Mouse (Mus musculus): Measurements from ENCODE around the gene Tmem229a. TPM values are rescaled to one million over a fixed set of nuclear protein-coding genes. Genes with fewer than 3 reads are reported as not detected.

Tmem229a gene
- polyA plus RNA-seq, 1 experiment from 2014 or later: 0.13 TPM

DNA sequence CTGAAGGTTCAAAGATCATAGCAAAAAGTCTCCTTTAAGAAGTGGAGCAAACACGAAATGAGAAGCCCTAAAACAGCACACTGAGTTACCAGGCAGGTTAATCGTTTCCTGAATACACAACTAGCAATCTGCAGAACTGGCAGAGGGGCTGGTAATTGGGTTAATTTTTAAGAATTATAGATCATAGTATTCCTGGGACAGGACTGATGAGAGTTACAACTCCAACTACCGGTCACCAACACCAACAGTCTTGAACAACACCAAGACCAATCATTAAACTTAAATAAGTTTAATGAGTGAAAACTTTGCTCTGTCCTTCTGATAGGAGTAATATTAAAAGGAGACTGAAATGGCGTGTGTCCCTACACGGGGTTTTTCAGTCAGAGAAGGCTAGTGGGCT, 3.8 kb downstream of the Tmem229a start:
- H3K27ac ChIP-seq (ENCODE audit: poor library complexity, severe bottlenecking): no peak overlapping the region
- no peak for ATAC-seq (ENCODE audit: insufficient number of reproducible peaks, low FRiP score)
- peaks cover 8% of the 10 kb centered on the region; the same call in 1 of the 2 replicates for H3K4me1 ChIP-seq (replicated peaks)
- no peaks in the 10 kb centered on the region for H3K36me3 ChIP-seq
- H3K4me3 ChIP-seq: no peak overlapping the region
- H3K27me3 ChIP-seq (replicated peaks): peaks cover 9% of the 10 kb centered on the region
- H3K9me3 ChIP-seq (replicated peaks): no peaks in the 10 kb centered on the region
- H3K4me2 ChIP-seq: no peak overlapping the region
- no peak overlapping the region for H3K9ac ChIP-seq
- WGBS: 77% methylated on average over 5 of the region's 5 CpGs

DNA sequence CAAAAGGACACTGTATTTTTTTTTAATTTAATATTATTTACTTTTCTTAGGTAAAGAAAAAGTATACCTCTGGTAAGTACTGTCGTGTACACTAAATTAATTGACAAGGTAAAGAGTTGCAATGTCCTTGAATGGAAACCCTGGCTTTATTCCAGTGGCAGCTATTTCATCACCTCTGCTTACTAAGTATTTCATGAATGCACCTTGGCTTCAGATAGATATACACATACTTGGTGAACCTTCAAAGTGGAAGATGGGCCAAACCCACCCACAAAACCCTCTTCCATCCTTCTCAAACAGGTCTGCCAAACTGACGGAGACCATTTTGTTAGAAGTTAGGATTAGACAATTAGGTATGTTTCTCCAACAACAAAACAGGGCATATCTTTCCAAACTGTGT, 5.4 kb downstream of the Tmem229a start:
- no peak overlapping the region for H3K4me3 ChIP-seq
- ATAC-seq (ENCODE audit: insufficient number of reproducible peaks, low FRiP score): no peak
- H3K27ac ChIP-seq (ENCODE audit: poor library complexity, severe bottlenecking): no peak overlapping the region
- WGBS: 80% methylated on average over 2 of the region's 2 CpGs
- no peak overlapping the region for H3K9ac ChIP-seq
- H3K9me3 ChIP-seq (replicated peaks): no peaks in the 10 kb centered on the region
- H3K4me2 ChIP-seq: no peak overlapping the region
- peaks cover 9% of the 10 kb centered on the region for H3K27me3 ChIP-seq (replicated peaks)
- H3K36me3 ChIP-seq: no peaks in the 10 kb centered on the region
- peaks cover 8% of the 10 kb centered on the region; the same call in 1 of the 2 replicates for H3K4me1 ChIP-seq (replicated peaks)

DNA sequence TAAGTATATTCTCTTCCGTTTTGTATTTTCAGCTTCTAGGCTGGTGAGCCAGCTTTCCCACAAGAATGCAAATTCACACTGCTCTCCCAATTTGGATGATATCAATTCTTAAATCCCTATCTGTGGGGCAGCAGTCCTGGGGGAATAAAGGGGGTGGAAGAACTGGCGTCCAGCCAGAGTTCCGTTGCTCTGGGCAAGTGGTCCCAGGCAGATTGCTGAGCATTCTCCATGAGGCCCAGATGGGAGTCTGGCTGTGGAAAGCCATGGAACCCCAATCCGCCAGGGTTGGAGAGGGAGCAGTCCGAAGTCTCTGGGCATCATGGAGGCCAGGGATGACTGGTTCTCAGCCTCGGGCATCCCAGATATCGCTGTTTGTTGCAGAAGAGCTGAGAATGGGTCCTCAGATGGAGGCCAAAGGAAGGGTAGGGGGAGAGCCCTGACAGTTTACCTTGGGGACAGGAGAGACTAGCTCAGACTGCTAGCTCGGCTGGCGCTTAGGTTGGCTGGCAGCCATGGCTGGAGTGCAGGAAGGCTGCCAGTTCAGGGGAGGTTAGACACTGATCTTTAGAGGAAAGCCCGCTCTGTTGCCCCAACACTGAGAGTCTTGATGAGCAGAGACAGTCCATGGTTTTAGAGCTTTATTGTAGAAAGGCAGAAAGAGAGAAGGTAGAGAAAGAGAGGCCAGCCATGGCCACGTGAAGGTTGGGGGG, 30.9 kb downstream of the Tmem229a start:
- no peak overlapping the region for H3K9ac ChIP-seq
- 82% methylated on average over 11 of the region's 11 CpGs for WGBS
- no peak overlapping the region for H3K27ac ChIP-seq (ENCODE audit: poor library complexity, severe bottlenecking)
- no peaks in the 10 kb centered on the region for H3K36me3 ChIP-seq
- H3K4me2 ChIP-seq: no peak overlapping the region
- no peaks in the 10 kb centered on the region for H3K4me1 ChIP-seq (replicated peaks)
- no peak overlapping the region for H3K4me3 ChIP-seq
- H3K27me3 ChIP-seq (replicated peaks): no peaks in the 10 kb centered on the region
- peaks cover 14% of the 10 kb centered on the region for H3K9me3 ChIP-seq (replicated peaks)
- no peak for ATAC-seq (ENCODE audit: insufficient number of reproducible peaks, low FRiP score)

DNA sequence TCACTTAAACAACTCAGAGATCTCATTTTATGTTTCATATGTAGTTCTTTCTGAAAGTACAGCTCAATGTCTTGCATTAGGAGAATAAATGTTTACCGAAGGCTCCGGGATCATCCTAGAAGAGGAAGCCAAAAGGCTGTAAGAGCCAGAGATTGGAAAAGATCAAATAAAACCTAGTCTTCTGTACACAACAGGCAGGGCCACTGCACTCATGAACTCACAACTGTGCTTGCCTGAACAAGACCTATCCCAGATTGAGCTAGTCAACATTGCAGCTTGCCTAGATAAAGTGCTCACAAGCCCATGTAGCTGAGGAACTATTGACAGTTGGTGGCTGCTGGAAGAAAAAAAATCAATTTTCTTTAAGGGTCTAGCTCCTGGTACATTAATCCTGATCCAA, 42.5 kb downstream of the Tmem229a start:
- Histone ChIP-seq H3K27ac (ENCODE audit: poor library complexity, severe bottlenecking) (no peak overlapping the region), H3K36me3 (no peaks in the 10 kb centered on the region), H3K4me2 (no peak overlapping the region), H3K9me3 (replicated peaks) (no peaks in the 10 kb centered on the region), H3K9ac (no peak overlapping the region), H3K4me1 (replicated peaks) (no peaks in the 10 kb centered on the region), H3K27me3 (replicated peaks) (no peaks in the 10 kb centered on the region), H3K4me3 (no peak overlapping the region)
- no peak for ATAC-seq (ENCODE audit: insufficient number of reproducible peaks, low FRiP score)
- WGBS: 81% methylated on average over 2 of the region's 2 CpGs

DNA sequence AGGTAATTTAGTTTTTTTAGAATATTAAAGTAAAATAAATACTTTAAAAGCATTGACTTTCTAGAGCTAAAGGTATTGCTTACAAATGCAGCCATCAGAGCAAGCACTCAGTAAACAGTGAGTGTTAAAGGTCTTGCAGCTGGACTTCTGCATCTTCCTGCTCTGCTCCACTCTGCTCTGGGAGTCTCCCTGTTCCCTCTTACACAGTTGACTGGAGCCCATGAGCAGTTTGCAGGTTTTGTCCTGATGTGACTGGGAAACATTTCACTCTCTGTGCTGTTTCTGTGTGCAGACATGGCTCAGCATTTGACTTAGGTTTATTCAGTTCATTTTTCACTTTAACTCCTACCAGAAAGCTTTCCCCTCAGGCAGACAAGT, 45.4 kb downstream of the Tmem229a start:
- H3K9me3 ChIP-seq (replicated peaks): no peaks in the 10 kb centered on the region
- no peak overlapping the region for H3K4me3 ChIP-seq
- no peak overlapping the region for H3K27ac ChIP-seq (ENCODE audit: poor library complexity, severe bottlenecking)
- no peaks in the 10 kb centered on the region for H3K27me3 ChIP-seq (replicated peaks)
- no peaks in the 10 kb centered on the region for H3K4me1 ChIP-seq (replicated peaks)
- no peak for ATAC-seq (ENCODE audit: insufficient number of reproducible peaks, low FRiP score)
- no peak overlapping the region for H3K4me2 ChIP-seq
- H3K36me3 ChIP-seq: no peaks in the 10 kb centered on the region
- H3K9ac ChIP-seq: no peak overlapping the region

DNA sequence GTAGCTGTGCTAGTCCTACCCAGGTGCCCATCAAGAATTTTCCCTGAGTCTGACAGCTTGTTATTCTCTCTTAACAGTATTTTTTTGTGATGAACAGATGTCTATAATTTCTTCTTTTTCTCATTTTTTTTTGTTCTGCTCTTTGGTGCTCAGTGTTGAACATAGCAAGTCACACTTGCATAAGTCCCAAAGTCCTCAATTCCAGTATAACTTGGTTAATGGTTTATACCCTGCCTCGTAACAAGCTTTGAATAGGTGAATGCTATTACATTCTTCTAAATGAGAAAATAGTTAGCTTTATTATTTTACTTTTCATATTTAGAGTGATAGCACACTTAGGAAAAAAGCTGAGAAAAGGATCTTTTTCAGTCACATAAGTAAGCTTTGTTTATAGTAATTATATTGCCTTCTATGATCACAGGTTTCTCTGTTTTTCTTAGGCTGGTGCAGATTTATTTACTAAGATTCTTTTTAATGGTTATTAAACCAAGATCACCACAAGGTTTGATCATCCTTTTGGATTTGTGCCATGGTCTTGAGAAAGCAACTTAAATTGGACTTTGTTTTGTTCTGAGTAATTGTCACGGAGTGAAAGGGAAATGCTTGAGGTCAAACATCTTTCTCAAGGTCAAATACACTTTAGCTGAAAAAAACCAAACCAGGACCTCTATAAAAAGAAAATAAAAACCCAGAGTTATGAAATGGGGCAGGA, 45.9 kb downstream of the Tmem229a start:
- WGBS: 69% methylated on average over 2 of the region's 2 CpGs
- no peak overlapping the region for H3K4me3 ChIP-seq

DNA sequence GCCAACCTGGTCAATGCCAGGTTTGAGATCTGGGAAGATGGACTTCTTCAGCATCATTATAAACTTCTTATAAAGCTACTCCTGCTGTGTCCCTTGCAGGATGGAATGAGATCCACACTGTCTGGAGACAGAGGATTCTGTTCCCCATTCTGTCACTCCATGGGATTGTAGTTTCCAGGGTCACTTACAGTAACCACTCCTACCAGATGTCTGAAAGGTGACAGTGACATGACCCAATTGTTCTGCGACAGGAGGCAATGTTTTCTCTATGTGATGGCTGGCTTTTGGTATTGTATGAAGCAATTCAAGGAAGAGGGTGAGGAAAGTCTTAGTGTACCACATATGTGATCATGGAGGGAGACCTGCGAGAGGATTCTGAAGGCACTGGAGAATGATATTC, 48.3 kb downstream of the Tmem229a start:
- H3K9me3 ChIP-seq (replicated peaks): no peaks in the 10 kb centered on the region
- H3K9ac ChIP-seq: no peak overlapping the region
- WGBS: 57% methylated on average over 2 of the region's 2 CpGs
- no peak overlapping the region for H3K4me2 ChIP-seq
- no peaks in the 10 kb centered on the region for H3K36me3 ChIP-seq
- no peak for ATAC-seq (ENCODE audit: insufficient number of reproducible peaks, low FRiP score)
- H3K27me3 ChIP-seq (replicated peaks): no peaks in the 10 kb centered on the region
- no peaks in the 10 kb centered on the region for H3K4me1 ChIP-seq (replicated peaks)
- H3K27ac ChIP-seq (ENCODE audit: poor library complexity, severe bottlenecking): no peak overlapping the region
- H3K4me3 ChIP-seq: no peak overlapping the region

More for the DNA sequence above, 45.9 kb downstream of the Tmem229a start:
- Histone ChIP-seq H3K9ac (no peak overlapping the region), H3K4me2 (no peak overlapping the region), H3K27ac (ENCODE audit: poor library complexity, severe bottlenecking) (no peak overlapping the region), H3K4me1 (replicated peaks) (no peaks in the 10 kb centered on the region), H3K36me3 (no peaks in the 10 kb centered on the region), H3K9me3 (replicated peaks) (no peaks in the 10 kb centered on the region), H3K27me3 (replicated peaks) (no peaks in the 10 kb centered on the region)
- no peak for ATAC-seq (ENCODE audit: insufficient number of reproducible peaks, low FRiP score)

DNA sequence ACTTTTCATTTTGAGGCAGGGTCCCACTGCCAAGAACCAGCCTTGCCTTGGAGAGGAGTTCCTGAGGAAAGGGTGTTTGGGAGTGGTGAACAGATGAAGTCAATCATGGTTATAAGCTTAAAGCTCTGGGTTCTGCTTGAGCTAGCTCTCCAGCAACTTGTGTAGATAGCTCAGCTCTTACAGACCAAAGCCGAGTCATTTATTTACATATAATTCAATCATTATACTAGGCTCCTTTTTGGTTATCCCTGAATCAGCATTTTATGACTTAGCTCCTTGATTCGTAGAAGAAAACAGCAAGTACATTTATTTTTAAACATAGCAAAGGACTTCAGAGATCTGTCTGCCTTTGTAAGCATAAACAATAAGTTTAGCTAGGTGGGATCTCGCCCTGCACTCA, 51.0 kb downstream of the Tmem229a start:
- no peaks in the 10 kb centered on the region for H3K36me3 ChIP-seq
- H3K27me3 ChIP-seq (replicated peaks): no peaks in the 10 kb centered on the region
- H3K4me3 ChIP-seq: no peak overlapping the region
- H3K27ac ChIP-seq (ENCODE audit: poor library complexity, severe bottlenecking): no peak overlapping the region
- H3K4me1 ChIP-seq (replicated peaks): no peaks in the 10 kb centered on the region
- H3K9ac ChIP-seq: no peak overlapping the region
- 69% methylated on average over 3 of the region's 3 CpGs for WGBS
- no peak overlapping the region for H3K4me2 ChIP-seq
- no peaks in the 10 kb centered on the region for H3K9me3 ChIP-seq (replicated peaks)
- ATAC-seq (ENCODE audit: insufficient number of reproducible peaks, low FRiP score): no peak

Other genes starting within 250 kb of the Tmem229a start
- gene Hyal6, start 223.1 kb downstream of the Tmem229a start, polyA plus RNA-seq (2016; fragmentation: Nextera tagmentation; extraction: Ambion mirVana): not detected in 2 replicates
- gene Hyal4, start 208.0 kb downstream of the Tmem229a start, polyA plus RNA-seq (2016; fragmentation: Nextera tagmentation; extraction: Ambion mirVana): not detected in 2 replicates
- gene Spam1, start 165.1 kb downstream of the Tmem229a start, polyA plus RNA-seq (2016; fragmentation: Nextera tagmentation; extraction: Ambion mirVana): not detected in 2 replicates
- gene Hyal5, start 98.3 kb downstream of the Tmem229a start, polyA plus RNA-seq (2016; fragmentation: Nextera tagmentation; extraction: Ambion mirVana): not detected in 2 replicates

All from heart, embryonic 12.5 days (tissue).